Mouse (Mus musculus) CH12.LX (cell line): ENCODE measurements around the gene Bpgm. TPM values are rescaled to one million over a fixed set of nuclear protein-coding genes. Genes with fewer than 3 reads are reported as not detected.

ENCODE experiments used
- DNase-seq: peaks from one replicate; pipeline ENCODE4 v3.0.0-alpha.2; 2013; ENCODE audit errors: extremely low read depth
- H3K27ac ChIP-seq: 2 replicates; pipeline ENCODE4 v1.5.1; 2012; ENCODE audit warnings: low read depth, mild to moderate bottlenecking, control low read depth, moderate library complexity; ENCODE audit not compliant: insufficient read depth
- H3K27me3 ChIP-seq: replicated peaks from 2 replicates; pipeline ENCODE3; 2012; ENCODE audit warnings: inconsistent platforms
- H3K36me3 ChIP-seq, 2 experiments: replicated peaks in 1 of 2; 2 replicates each; pipeline versions ENCODE3 to v1.6.1; 2012; ENCODE audit warnings: inconsistent platforms in 1 of 2, low read length in 1 of 2, mild to moderate bottlenecking in 1 of 2, mixed read lengths in 1 of 2, moderate library complexity in 1 of 2; ENCODE audit not compliant: control insufficient read depth in 1 of 2, insufficient read depth in 1 of 2
- H3K4me1 ChIP-seq, 2 experiments: 2 replicates each; pipeline ENCODE4 v1.6.1; 2012; ENCODE audit warnings: inconsistent platforms in 1 of 2, moderate library complexity in 1 of 2; ENCODE audit not compliant: insufficient read depth in 2 of 2, control insufficient read depth in 1 of 2
- H3K4me2 ChIP-seq: 2 replicates; pipeline ENCODE4 v1.6.1; 2012; ENCODE audit warnings: low read depth, mild to moderate bottlenecking, control low read depth; ENCODE audit not compliant: poor library complexity, insufficient read depth, severe bottlenecking
- H3K4me3 ChIP-seq, 3 experiments: fragments of 150-350 bp in 1 of 3; sonication (generic) in 1 of 3; replicated peaks in 1 of 3; 2 replicates each; pipeline versions ENCODE3 to v1.5.1; 2011 to 2012; ENCODE audit warnings: low read depth in 2 of 3, low read length in 2 of 3, mild to moderate bottlenecking in 2 of 3, moderate library complexity in 2 of 3, control low read depth in 1 of 3, improper control_type of control experiment in 1 of 3, inconsistent platforms in 1 of 3, mixed read lengths in 1 of 3; ENCODE audit not compliant: poor library complexity in 1 of 3
- H3K79me2 ChIP-seq: replicated peaks from 2 replicates; pipeline ENCODE4 v1.6.1; 2012; ENCODE audit warnings: mild to moderate bottlenecking, moderate library complexity; ENCODE audit not compliant: control insufficient read depth, poor library complexity, insufficient read depth, severe bottlenecking; ENCODE audit errors: extremely low read depth
- H3K9ac ChIP-seq: 2 replicates; pipeline ENCODE4 v1.6.1; 2012; ENCODE audit warnings: low read depth, mild to moderate bottlenecking, control low read depth, moderate library complexity; ENCODE audit not compliant: insufficient read depth
- H3K9me3 ChIP-seq: replicated peaks from 2 replicates; pipeline ENCODE3; 2012; ENCODE audit warnings: low read length, inconsistent platforms, mixed read lengths
- CHD2 ChIP-seq: IDR thresholded peaks from 2 replicates; pipeline ENCODE4 v1.6.1; 2011; ENCODE audit warnings: low read length, improper control_type of control experiment
- CTCF ChIP-seq, 2 experiments: IDR thresholded peaks in 1 of 2; conservative IDR thresholded peaks in 1 of 2; 2 replicates each; pipeline ENCODE4 v1.5.1; 2011 to 2012; ENCODE audit warnings: low read depth in 2 of 2, low read length in 2 of 2, improper control_type of control experiment in 1 of 2, inconsistent platforms in 1 of 2, mild to moderate bottlenecking in 1 of 2, moderate library complexity in 1 of 2
- ETS1 ChIP-seq: conservative IDR thresholded peaks from 2 replicates; pipeline ENCODE4 v1.6.1; 2012; ENCODE audit warnings: low read depth, mild to moderate bottlenecking, inconsistent platforms, low read length, improper control_type of control experiment, moderate library complexity
- GABPA ChIP-seq: IDR thresholded peaks from 2 replicates; pipeline ENCODE4 v1.6.1; 2012; ENCODE audit warnings: low read depth, low read length, improper control_type of control experiment, inconsistent platforms; ENCODE audit not compliant: insufficient replicate concordance
- IRF4 ChIP-seq: IDR thresholded peaks from 2 replicates; pipeline ENCODE4 v1.6.1; 2014; ENCODE audit warnings: low read depth, mild to moderate bottlenecking, inconsistent platforms, low read length, improper control_type of control experiment
- JUN ChIP-seq: IDR thresholded peaks from 2 replicates; pipeline ENCODE4 v1.6.1; 2011; ENCODE audit warnings: low read depth, mild to moderate bottlenecking, low read length, improper control_type of control experiment, moderate library complexity; ENCODE audit not compliant: insufficient read depth
- JUND ChIP-seq: conservative IDR thresholded peaks from 2 replicates; pipeline ENCODE4 v1.6.1; 2011; ENCODE audit warnings: low read depth, low read length, improper control_type of control experiment
- MAFK ChIP-seq: IDR thresholded peaks from 2 replicates; pipeline ENCODE4 v1.6.1; 2011; ENCODE audit warnings: low read length, improper control_type of control experiment; ENCODE audit not compliant: insufficient replicate concordance
- MAX ChIP-seq: IDR thresholded peaks from 2 replicates; pipeline ENCODE4 v1.6.1; 2011; ENCODE audit warnings: low read length, improper control_type of control experiment
- MAZ ChIP-seq: IDR thresholded peaks from 2 replicates; pipeline ENCODE4 v1.6.1; 2012; ENCODE audit warnings: low read depth, mild to moderate bottlenecking, inconsistent platforms, low read length, improper control_type of control experiment, moderate library complexity
- MXI1 ChIP-seq: IDR thresholded peaks from 2 replicates; pipeline ENCODE4 v1.6.1; 2011; ENCODE audit warnings: mild to moderate bottlenecking, low read depth, low read length, improper control_type of control experiment
- MYC ChIP-seq: IDR thresholded peaks from 2 replicates; pipeline ENCODE4 v1.6.1; 2011; ENCODE audit warnings: low read depth, mild to moderate bottlenecking, improper control_type of control experiment, low read length
- NELFE ChIP-seq: IDR thresholded peaks from 2 replicates; pipeline ENCODE4 v1.6.1; 2011; ENCODE audit warnings: low read depth, low read length, improper control_type of control experiment
- NRF1 ChIP-seq: IDR thresholded peaks from 2 replicates; pipeline ENCODE4 v1.6.1; 2014; ENCODE audit warnings: low read depth, mild to moderate bottlenecking, inconsistent platforms, low read length, improper control_type of control experiment, moderate library complexity
- POLR2A ChIP-seq: IDR thresholded peaks from 2 replicates; pipeline ENCODE4 v1.6.1; 2011; ENCODE audit warnings: low read depth, mild to moderate bottlenecking, improper control_type of control experiment, low read length
- POLR2AphosphoS2 ChIP-seq: IDR thresholded peaks from 2 replicates; pipeline ENCODE4 v1.6.1; 2011; ENCODE audit warnings: low read depth, low read length, improper control_type of control experiment
- RAD21 ChIP-seq: IDR thresholded peaks from 2 replicates; pipeline ENCODE4 v1.6.1; 2011; ENCODE audit warnings: low read depth, mild to moderate bottlenecking, low read length, improper control_type of control experiment, moderate library complexity
- RCOR1 ChIP-seq: conservative IDR thresholded peaks from 2 replicates; pipeline ENCODE4 v1.6.1; 2012; ENCODE audit warnings: low read depth, mild to moderate bottlenecking, inconsistent platforms, low read length, improper control_type of control experiment
- SIN3A ChIP-seq: IDR thresholded peaks from 2 replicates; pipeline ENCODE4 v1.6.1; 2012; ENCODE audit warnings: low read length, improper control_type of control experiment, inconsistent platforms
- TBP ChIP-seq: conservative IDR thresholded peaks from 2 replicates; pipeline ENCODE4 v1.6.1; 2011; ENCODE audit warnings: low read depth, low read length, improper control_type of control experiment
- TCF12 ChIP-seq: IDR thresholded peaks from 2 replicates; pipeline ENCODE4 v1.6.1; 2014; ENCODE audit warnings: low read depth, mild to moderate bottlenecking, inconsistent platforms, low read length, improper control_type of control experiment
- UBTF ChIP-seq: IDR thresholded peaks from 2 replicates; pipeline ENCODE4 v1.6.1; 2012; ENCODE audit warnings: low read depth, mild to moderate bottlenecking, inconsistent platforms, low read length, improper control_type of control experiment, moderate library complexity
- USF1 ChIP-seq: IDR thresholded peaks from 2 replicates; pipeline ENCODE4 v1.6.1; 2014; ENCODE audit warnings: low read depth, mild to moderate bottlenecking, inconsistent platforms, low read length, improper control_type of control experiment
- USF2 ChIP-seq: conservative IDR thresholded peaks from 2 replicates; pipeline ENCODE4 v1.6.1; 2011; ENCODE audit warnings: low read depth, low read length, improper control_type of control experiment
- dilution Hi-C: fragments of 300-500 bp; cut with MboI; formaldehyde crosslinking; loops from 2 replicates; pipeline ENCODE4 v1.14.3; 2020; ENCODE audit warnings: low sequenced_read_pairs; ENCODE audit not compliant: extremely low pct_unique_long_range_greater_than_20kb, extremely low pct_ligation_motif_present
- in situ Hi-C: fragments of 300-500 bp; cut with MboI; formaldehyde crosslinking; loops from 3 replicates; pipeline ENCODE4 v1.14.3; 2019; ENCODE audit warnings: low sequenced_read_pairs, low pct_ligation_motif_present, low pct_unique_long_range_greater_than_20kb, mixed read lengths
- polyA plus RNA-seq: library from polyadenylated mRNA; unstranded; fragments of >175 nt; gene quantifications from 2 replicates; pipeline ENCODE4 v1.2.1, GENCODE M21; 2012; ENCODE audit warnings: low read depth; ENCODE audit not compliant: insufficient read length
- total RNA-seq, 2 experiments: library from RNA; depleted of rRNA; stranded (reverse); fragments of 300-350 nt in 1 of 2; fragments of >200 nt in 1 of 2; gene quantifications; 2 replicates each; pipeline ENCODE4 v1.2.3; 2012 to 2014

Gene Bpgm
- total and polyA plus RNA-seq, 3 experiments, result 10.8 to 12.7 (median 10.9) TPM

GRCm38 (mm10) chr6:34552489-34553157 is 76.6 kb downstream of the Bpgm start:
- H3K4me3 ChIP-seq, result no peak overlapping the region
- no peaks in the 10 kb centered on the region for H3K36me3 ChIP-seq
- H3K27me3 ChIP-seq, result no peaks in the 10 kb centered on the region
- no peak for DNase-seq
- in situ Hi-C loops (loop anchor here (10.0 kb wide), 1 partner anchor 202 kb away; no protein-coding TSS in a partner anchor), dilution Hi-C loops (no loop called here)
- H3K9ac ChIP-seq, result no peak overlapping the region
- no peaks in the 10 kb centered on the region; a peak in 1 of 4 replicates for H3K4me1 ChIP-seq
- no peak overlapping the region for H3K27ac ChIP-seq
- H3K79me2 ChIP-seq, result no peaks in the 10 kb centered on the region
- no peaks in the 10 kb centered on the region for H3K9me3 ChIP-seq
- no peak for TF ChIP-seq SIN3A
- TF ChIP-seq POLR2A, result no peak
- no peak for TF ChIP-seq TCF12
- TF ChIP-seq USF2, result no peak
- TF ChIP-seq JUND, result no peak
- no peak for TF ChIP-seq IRF4
- TF ChIP-seq GABPA, result no peak
- no peak for TF ChIP-seq NRF1
- TF ChIP-seq TBP, result no peak
- no peak for TF ChIP-seq UBTF
- TF ChIP-seq CHD2, result no peak
- TF ChIP-seq MYC, result no peak
- TF ChIP-seq MAZ, result no peak
- TF ChIP-seq JUN, result no peak
- no peak for TF ChIP-seq CTCF (conservative IDR thresholded peaks at IDR 0.05 in 1 of 2, IDR thresholded peaks at IDR 0.05 in 1 of 2; ENCODE audit: low read depth in 2 of 2, low read length in 2 of 2)
- no peak for TF ChIP-seq ETS1
- TF ChIP-seq, all 38 proteins: peak for 0
- no peak overlapping the region for H3K4me2 ChIP-seq

GRCm38 (mm10) chr6:34554291-34554997 is 78.4 kb downstream of the Bpgm start:
- no peak overlapping the region for H3K27ac ChIP-seq
- in situ Hi-C loops, result loop anchor here (10.0 kb wide), 1 partner anchor 200 kb away; no protein-coding TSS in a partner anchor

More at GRCm38 (mm10) chr6:34554291-34554997, 78.4 kb downstream of the Bpgm start:
- Histone ChIP-seq H3K27me3 (no peaks in the 10 kb centered on the region), H3K4me2 (no peak overlapping the region), H3K9me3 (no peaks in the 10 kb centered on the region), H3K4me1 (no peaks in the 10 kb centered on the region; a peak in 1 of 4 replicates), H3K4me3 (no peak overlapping the region), H3K79me2 (no peaks in the 10 kb centered on the region), H3K36me3 (no peaks in the 10 kb centered on the region), H3K9ac (no peak overlapping the region)
- DNase-seq, result no peak
- TF ChIP-seq UBTF (no peak), POLR2A (no peak), JUND (no peak), CHD2 (no peak), MAFK (no peak), POLR2AphosphoS2 (no peak), MYC (no peak), MXI1 (no peak), RCOR1 (no peak), MAX (no peak), USF1 (no peak), SIN3A (no peak), RAD21 (no peak), MAZ (no peak), TBP (no peak), NELFE (no peak)
- dilution Hi-C loops, result no loop called here
